Comparison of ENCODE assay signal across 25 mouse cellular contexts in the genomic region with DNA sequence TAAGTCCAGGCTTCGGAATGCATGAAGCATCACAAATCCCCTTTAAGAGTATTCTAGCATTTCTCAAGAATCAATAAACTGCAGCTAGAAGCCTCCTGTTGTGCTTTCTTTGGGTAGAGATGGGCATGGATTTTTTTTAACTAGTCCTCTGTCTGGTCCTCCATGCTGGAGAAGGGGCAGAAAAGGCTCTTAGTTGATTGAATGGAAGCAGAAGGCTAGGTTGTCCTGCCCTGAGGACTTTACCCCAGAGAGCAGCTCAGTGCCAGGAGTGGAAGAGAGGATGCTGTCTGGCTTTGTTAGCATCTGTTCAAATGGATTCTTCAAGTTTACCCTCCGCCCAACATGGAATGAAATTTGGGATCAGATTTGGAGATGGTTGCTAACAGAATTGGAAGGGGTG. TPM values are rescaled to one million over a fixed set of nuclear protein-coding genes. Genes with fewer than 3 reads are reported as not detected.
"Had no signal": no experiment of that assay in that cellular context is flagged by ENCODE, and none has a peak within 500 bp of the region (broad histone marks: within the 10 kb centered on the region; RNA-seq: fewer than 3 reads in every experiment).

No protein-coding gene starts in this region.

- ATAC-seq: hindbrain, embryonic 16.5 days; inflammation-experienced regulatory T-cells, adult 6 months; intestine, embryonic 15.5 days; intestine, postnatal 0 days; liver, embryonic 12.5 days had no signal

- H3K36me3 ChIP-seq: heart, embryonic 13.5 days; heart, embryonic 15.5 days; hindbrain, embryonic 10.5 days; hindbrain, embryonic 12.5 days; intestine, embryonic 15.5 days; limb, embryonic 13.5 days; limb, embryonic 15.5 days; liver, embryonic 12.5 days had no signal

- H3K4me2 ChIP-seq: heart, embryonic 13.5 days; heart, embryonic 15.5 days; hindbrain, embryonic 12.5 days; hindbrain, embryonic 14.5 days; intestine, embryonic 15.5 days; limb, embryonic 13.5 days; limb, embryonic 15.5 days; liver, embryonic 12.5 days had no signal

- DNase-seq: gastrocnemius, adult 2 months; gastrocnemius, postnatal 10 days; gastrocnemius, postnatal 25 days; heart, adult 2 months; heart, postnatal 4 days; kidney, adult 18-20 months; kidney, adult 8-10 months; kidney, postnatal 10 days; kidney, postnatal 25 days; kidney, postnatal 4 days had no signal

- H3K9ac ChIP-seq: heart, embryonic 13.5 days; heart, embryonic 15.5 days; hindbrain, embryonic 12.5 days; hindbrain, embryonic 14.5 days; intestine, embryonic 15.5 days; limb, embryonic 13.5 days; limb, embryonic 15.5 days; liver, embryonic 12.5 days; liver, embryonic 14.5 days had no signal

- H3K9me3 ChIP-seq: heart, embryonic 13.5 days; heart, embryonic 15.5 days; hindbrain, embryonic 10.5 days; hindbrain, embryonic 12.5 days; intestine, embryonic 15.5 days; limb, embryonic 13.5 days; limb, embryonic 15.5 days; liver, embryonic 12.5 days had no signal

- H3K4me3 ChIP-seq: gastrocnemius, adult 2 months; heart, adult 2 months; heart, embryonic 13.5 days; heart, embryonic 15.5 days; hindbrain, embryonic 10.5 days; hindbrain, embryonic 12.5 days; intestine, embryonic 15.5 days; layer of hippocampus, adult 2 months; left cerebral cortex, adult 2 months; limb, embryonic 13.5 days; limb, embryonic 15.5 days; liver, embryonic 12.5 days had no signal

- H3K27ac ChIP-seq: gastrocnemius, adult 2 months; heart, adult 2 months; heart, embryonic 13.5 days; heart, embryonic 15.5 days; hindbrain, embryonic 10.5 days; hindbrain, embryonic 12.5 days; hindbrain, embryonic 14.5 days; intestine, embryonic 15.5 days; layer of hippocampus, adult 2 months; left cerebral cortex, adult 2 months; limb, embryonic 13.5 days; limb, embryonic 15.5 days; liver, embryonic 12.5 days; liver, embryonic 14.5 days had no signal

- H3K27me3 ChIP-seq: heart, embryonic 15.5 days; hindbrain, embryonic 12.5 days; intestine, embryonic 15.5 days; limb, embryonic 15.5 days; liver, embryonic 12.5 days had no signal

- H3K4me1 ChIP-seq: heart, embryonic 13.5 days; heart, embryonic 15.5 days; intestine, embryonic 15.5 days; limb, embryonic 13.5 days; limb, embryonic 15.5 days; liver, embryonic 12.5 days had no signal

RNA-seq across cellular contexts. Expression of gene Ephb1, which starts 25.7 kb away (rescaled TPM):
- polyA plus RNA-seq: inflammation-experienced regulatory T-cells, adult 6 months had no signal
